Mouse (Mus musculus): Measurements from ENCODE around the gene Cpe. TPM values are rescaled to one million over a fixed set of nuclear protein-coding genes. Genes with fewer than 3 reads are reported as not detected.
A peak's percentile ranks its signal among the peaks of the same experiment; 100 is the strongest.

Gene Cpe
- polyA plus RNA-seq, 1 experiment from 2014 or later = 133 TPM

DNA sequence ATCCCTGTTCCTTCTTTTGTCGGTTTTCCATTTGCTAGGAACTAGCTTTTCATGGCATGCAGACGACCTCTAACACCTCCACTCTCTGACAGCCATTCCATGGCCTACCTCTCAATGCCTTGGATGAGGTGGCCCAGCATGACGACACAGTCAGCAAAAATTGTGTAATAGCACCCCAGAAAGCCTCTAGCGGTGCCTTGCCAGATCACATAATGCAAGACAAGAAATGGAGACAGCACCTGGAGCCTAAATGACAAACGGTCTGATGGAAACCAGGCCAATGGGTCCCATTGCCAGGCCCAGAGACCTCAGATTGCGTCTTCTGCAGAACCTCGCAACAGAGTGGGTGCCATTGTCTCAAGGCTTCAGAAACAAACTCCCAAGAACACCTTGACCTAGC, 19.6 kb upstream of the Cpe start:
- no peak overlapping the region for H3K4me3 ChIP-seq (ENCODE audit: low read depth, low read length)
- no peaks in the 10 kb centered on the region for H3K36me3 ChIP-seq (ENCODE audit: control insufficient read depth, insufficient read depth, low read length)
- DNase-seq (ENCODE audit: low spot score) (no peak), ATAC-seq (ENCODE audit: low FRiP score, low TSS enrichment) (no peak)
- H3K27me3 ChIP-seq (ENCODE audit: control insufficient read depth, insufficient read depth, low read length) = no peaks in the 10 kb centered on the region
- H3K9me3 ChIP-seq (ENCODE audit: control insufficient read depth, low read length) = no peaks in the 10 kb centered on the region
- 83% methylated on average over 7 of the region's 7 CpGs for WGBS
- H3K27ac ChIP-seq (replicated peaks) = no peak overlapping the region
- H3K4me2 ChIP-seq (replicated peaks; ENCODE audit: low read depth) = no peak overlapping the region
- no peaks in the 10 kb centered on the region for H3K4me1 ChIP-seq (replicated peaks; ENCODE audit: control insufficient read depth, insufficient read depth)
- no peak overlapping the region for H3K9ac ChIP-seq (ENCODE audit: low read length)
- TF ChIP-seq EP300 (optimal IDR thresholded peaks at IDR 0.05) (no peak), CTCF (IDR thresholded peaks at IDR 0.05; ENCODE audit: low read depth) (no peak)

DNA sequence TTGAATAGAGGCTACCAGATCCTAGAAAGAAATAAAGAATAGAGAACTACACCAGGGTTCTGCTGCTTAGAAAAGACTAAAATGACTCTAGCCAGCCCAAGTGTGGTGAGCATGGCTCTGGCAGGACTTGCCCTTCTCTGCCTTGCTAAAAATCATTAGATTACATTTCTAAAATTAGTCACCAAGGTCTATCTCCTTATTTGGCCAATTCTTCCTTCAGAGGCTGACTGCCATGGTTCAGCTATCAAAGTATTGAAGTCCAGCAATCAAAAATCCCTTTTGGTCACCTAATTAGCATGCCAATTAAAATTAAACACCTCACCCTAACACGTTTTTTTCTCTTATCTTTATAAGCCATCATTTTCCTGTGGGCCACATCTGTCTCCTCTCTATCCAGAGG, 18.7 kb upstream of the Cpe start:
- Histone ChIP-seq H3K27me3 (ENCODE audit: control insufficient read depth, insufficient read depth, low read length) (no peaks in the 10 kb centered on the region), H3K9ac (ENCODE audit: low read length) (no peak overlapping the region), H3K4me3 (ENCODE audit: low read depth, low read length) (no peak overlapping the region), H3K9me3 (ENCODE audit: control insufficient read depth, low read length) (no peaks in the 10 kb centered on the region), H3K27ac (replicated peaks) (no peak overlapping the region), H3K4me2 (replicated peaks; ENCODE audit: low read depth) (no peak overlapping the region), H3K36me3 (ENCODE audit: control insufficient read depth, insufficient read depth, low read length) (no peaks in the 10 kb centered on the region), H3K4me1 (replicated peaks; ENCODE audit: control insufficient read depth, insufficient read depth) (no peaks in the 10 kb centered on the region)
- 32% methylated on average over 1 of the region's 1 CpGs for WGBS
- no peak for TF ChIP-seq CTCF (IDR thresholded peaks at IDR 0.05; ENCODE audit: low read depth)
- TF ChIP-seq EP300 (optimal IDR thresholded peaks at IDR 0.05) = no peak
- ATAC-seq (ENCODE audit: low FRiP score, low TSS enrichment) (no peak), DNase-seq (ENCODE audit: low spot score) (no peak)

DNA sequence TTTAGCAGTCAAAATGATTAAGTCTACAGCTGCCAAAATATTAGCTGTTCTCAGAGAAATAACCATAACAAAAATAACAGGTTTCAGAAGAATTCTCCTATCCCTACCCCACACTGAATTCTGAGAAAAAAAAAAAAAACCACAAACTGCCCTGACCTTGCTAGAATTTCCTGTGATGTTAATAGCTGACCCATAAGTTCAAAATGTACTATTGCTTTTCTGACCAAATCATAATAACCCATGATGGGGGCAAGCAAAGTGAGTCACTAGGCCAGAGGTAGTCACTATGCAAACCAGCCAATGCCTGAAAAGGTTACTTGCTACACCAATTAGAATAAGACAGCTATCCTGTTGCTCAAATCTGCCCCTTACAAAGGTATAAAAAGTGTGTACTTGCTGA, 14.6 kb upstream of the Cpe start:
- no peaks in the 10 kb centered on the region for H3K4me1 ChIP-seq (replicated peaks; ENCODE audit: control insufficient read depth, insufficient read depth)
- no peaks in the 10 kb centered on the region for H3K27me3 ChIP-seq (ENCODE audit: control insufficient read depth, insufficient read depth, low read length)
- DNase-seq (ENCODE audit: low spot score) = no peak
- H3K27ac ChIP-seq (replicated peaks) = no peak overlapping the region
- no peaks in the 10 kb centered on the region for H3K36me3 ChIP-seq (ENCODE audit: control insufficient read depth, insufficient read depth, low read length)
- no peak overlapping the region for H3K4me3 ChIP-seq (ENCODE audit: low read depth, low read length)
- no peak overlapping the region for H3K4me2 ChIP-seq (replicated peaks; ENCODE audit: low read depth)
- no peaks in the 10 kb centered on the region for H3K9me3 ChIP-seq (ENCODE audit: control insufficient read depth, low read length)
- TF ChIP-seq CTCF (IDR thresholded peaks at IDR 0.05; ENCODE audit: low read depth) (no peak), EP300 (optimal IDR thresholded peaks at IDR 0.05) (no peak)
- no peak for ATAC-seq (ENCODE audit: low FRiP score, low TSS enrichment)
- no peak overlapping the region for H3K9ac ChIP-seq (ENCODE audit: low read length)

DNA sequence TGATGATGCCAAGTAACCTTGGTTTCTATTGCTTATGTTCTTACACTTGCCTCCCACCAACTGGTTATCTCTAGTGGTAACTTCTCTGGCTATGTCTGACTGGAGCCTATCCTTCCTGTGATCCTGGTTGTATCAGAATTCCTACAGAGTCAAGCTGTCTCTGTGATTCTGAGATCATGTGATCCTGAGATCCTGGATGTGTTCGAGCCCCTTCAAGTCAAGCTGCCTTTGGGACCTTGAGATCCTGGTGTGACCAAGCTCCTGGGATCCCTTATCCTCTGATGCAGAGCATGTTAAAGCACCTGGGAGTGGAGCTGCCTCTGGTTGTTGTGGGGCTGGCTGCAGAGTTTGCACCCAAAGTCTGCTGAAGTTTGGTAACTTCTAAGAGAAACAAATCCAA, 10.3 kb upstream of the Cpe start:
- no peaks in the 10 kb centered on the region for H3K36me3 ChIP-seq (ENCODE audit: control insufficient read depth, insufficient read depth, low read length)
- no peak for ATAC-seq (ENCODE audit: low FRiP score, low TSS enrichment)
- H3K27ac ChIP-seq (replicated peaks) = no peak overlapping the region
- TF ChIP-seq EP300 (optimal IDR thresholded peaks at IDR 0.05) = no peak
- no peak for TF ChIP-seq CTCF (IDR thresholded peaks at IDR 0.05; ENCODE audit: low read depth)
- no peaks in the 10 kb centered on the region for H3K9me3 ChIP-seq (ENCODE audit: control insufficient read depth, low read length)
- no peak overlapping the region for H3K4me2 ChIP-seq (replicated peaks; ENCODE audit: low read depth)
- WGBS = 100% methylated on average over 1 of the region's 1 CpGs
- no peaks in the 10 kb centered on the region for H3K27me3 ChIP-seq (ENCODE audit: control insufficient read depth, insufficient read depth, low read length)
- H3K9ac ChIP-seq (ENCODE audit: low read length) = no peak overlapping the region
- no peaks in the 10 kb centered on the region for H3K4me1 ChIP-seq (replicated peaks; ENCODE audit: control insufficient read depth, insufficient read depth)
- no peak for DNase-seq (ENCODE audit: low spot score)
- no peak overlapping the region for H3K4me3 ChIP-seq (ENCODE audit: low read depth, low read length)

DNA sequence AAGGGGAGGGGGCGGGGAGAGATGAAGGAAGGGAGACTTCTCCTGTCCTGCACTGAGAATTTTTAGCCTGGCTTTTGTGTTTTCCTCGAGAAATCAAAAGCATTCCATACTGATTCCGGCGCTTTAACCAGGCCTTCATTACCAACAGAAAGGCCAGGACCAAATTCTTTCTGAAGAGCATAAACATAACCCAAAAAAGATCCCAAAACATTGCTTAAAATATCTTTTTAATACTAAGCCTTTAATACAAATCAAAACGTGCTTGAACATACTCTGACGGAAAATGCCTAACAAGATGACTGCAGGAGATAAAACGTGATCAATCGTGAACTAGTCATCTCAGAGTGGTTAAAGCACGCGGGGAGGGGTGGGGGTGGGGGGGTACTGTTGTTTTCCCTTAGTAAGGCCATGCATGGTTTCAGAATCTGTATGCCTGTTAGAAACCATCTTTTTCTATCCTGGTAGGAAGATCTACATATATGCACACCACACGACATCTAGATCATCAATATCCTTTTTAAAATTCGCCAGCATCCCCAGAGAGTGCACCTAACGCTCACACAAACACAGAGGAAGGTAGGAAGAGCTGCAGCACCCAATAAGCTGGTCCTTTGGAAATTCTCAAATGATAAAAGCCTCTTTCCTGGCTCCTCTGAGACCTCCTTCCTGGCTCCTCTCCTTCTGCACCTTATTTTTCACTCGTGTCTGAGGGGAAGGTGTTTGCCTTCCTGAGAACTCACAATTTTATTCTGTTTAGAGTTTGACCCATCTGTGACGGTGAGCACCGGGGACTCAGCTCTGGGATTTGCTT, 1.1 kb downstream of the Cpe start:
- Histone ChIP-seq H3K27me3 (ENCODE audit: control insufficient read depth, insufficient read depth, low read length) (no peaks in the 10 kb centered on the region), H3K4me3 (ENCODE audit: low read depth, low read length) (peak overlapping the region; percentile 59), H3K27ac (replicated peaks) (no peak overlapping the region), H3K4me2 (replicated peaks; ENCODE audit: low read depth) (peak overlapping the region; percentile 91), H3K36me3 (ENCODE audit: control insufficient read depth, insufficient read depth, low read length) (no peaks in the 10 kb centered on the region), H3K9me3 (ENCODE audit: control insufficient read depth, low read length) (no peaks in the 10 kb centered on the region), H3K9ac (ENCODE audit: low read length) (peak overlapping the region; percentile 64; the same call in 1 of the 2 replicates), H3K4me1 (replicated peaks; ENCODE audit: control insufficient read depth, insufficient read depth) (no peaks in the 10 kb centered on the region)
- ATAC-seq (ENCODE audit: low FRiP score, low TSS enrichment) = no peak
- TF ChIP-seq EP300 (optimal IDR thresholded peaks at IDR 0.05) = no peak
- no peak for TF ChIP-seq CTCF (IDR thresholded peaks at IDR 0.05; ENCODE audit: low read depth)
- 21% methylated on average over 16 of the region's 16 CpGs for WGBS
- no peak for DNase-seq (ENCODE audit: low spot score)

DNA sequence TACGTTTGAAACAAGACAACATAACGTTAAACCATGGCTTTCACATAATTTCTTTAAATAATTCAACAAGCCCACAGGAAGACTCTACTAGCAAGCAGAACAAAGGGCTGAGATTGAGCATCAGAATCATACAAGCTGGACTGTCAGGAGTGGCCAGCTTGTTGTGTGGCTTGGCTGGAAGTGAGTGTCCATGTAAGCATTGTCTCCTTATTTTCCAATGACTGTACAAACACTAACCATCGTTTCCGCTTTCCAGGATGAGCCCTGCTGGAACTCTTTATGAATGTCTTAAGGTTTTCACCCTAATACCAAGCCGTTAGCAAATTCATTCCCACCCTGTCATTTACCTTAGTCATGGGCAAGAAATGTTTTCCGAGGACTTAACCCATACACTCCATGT, 2.0 kb downstream of the Cpe start:
- TF ChIP-seq EP300 (optimal IDR thresholded peaks at IDR 0.05) (no peak), CTCF (IDR thresholded peaks at IDR 0.05; ENCODE audit: low read depth) (no peak)
- H3K27me3 ChIP-seq (ENCODE audit: control insufficient read depth, insufficient read depth, low read length) = no peaks in the 10 kb centered on the region
- no peak for ATAC-seq (ENCODE audit: low FRiP score, low TSS enrichment)
- H3K4me3 ChIP-seq (ENCODE audit: low read depth, low read length) = no peak overlapping the region
- H3K27ac ChIP-seq (replicated peaks) = no peak overlapping the region
- no peaks in the 10 kb centered on the region for H3K4me1 ChIP-seq (replicated peaks; ENCODE audit: control insufficient read depth, insufficient read depth)
- H3K4me2 ChIP-seq (replicated peaks; ENCODE audit: low read depth) = no peak overlapping the region
- DNase-seq (ENCODE audit: low spot score) = no peak
- no peaks in the 10 kb centered on the region for H3K9me3 ChIP-seq (ENCODE audit: control insufficient read depth, low read length)
- H3K9ac ChIP-seq (ENCODE audit: low read length) = no peak overlapping the region
- H3K36me3 ChIP-seq (ENCODE audit: control insufficient read depth, insufficient read depth, low read length) = no peaks in the 10 kb centered on the region
- WGBS = 73% methylated on average over 6 of the region's 6 CpGs

Measured in stomach, postnatal 0 days (tissue).